Mouse (Mus musculus): Measurements from ENCODE around the gene Fbxl4. TPM values are rescaled to one million over a fixed set of nuclear protein-coding genes. Genes with fewer than 3 reads are reported as not detected.

Gene Fbxl4
- polyA plus RNA-seq, 1 experiment from 2014 or later = 10.2 TPM

DNA sequence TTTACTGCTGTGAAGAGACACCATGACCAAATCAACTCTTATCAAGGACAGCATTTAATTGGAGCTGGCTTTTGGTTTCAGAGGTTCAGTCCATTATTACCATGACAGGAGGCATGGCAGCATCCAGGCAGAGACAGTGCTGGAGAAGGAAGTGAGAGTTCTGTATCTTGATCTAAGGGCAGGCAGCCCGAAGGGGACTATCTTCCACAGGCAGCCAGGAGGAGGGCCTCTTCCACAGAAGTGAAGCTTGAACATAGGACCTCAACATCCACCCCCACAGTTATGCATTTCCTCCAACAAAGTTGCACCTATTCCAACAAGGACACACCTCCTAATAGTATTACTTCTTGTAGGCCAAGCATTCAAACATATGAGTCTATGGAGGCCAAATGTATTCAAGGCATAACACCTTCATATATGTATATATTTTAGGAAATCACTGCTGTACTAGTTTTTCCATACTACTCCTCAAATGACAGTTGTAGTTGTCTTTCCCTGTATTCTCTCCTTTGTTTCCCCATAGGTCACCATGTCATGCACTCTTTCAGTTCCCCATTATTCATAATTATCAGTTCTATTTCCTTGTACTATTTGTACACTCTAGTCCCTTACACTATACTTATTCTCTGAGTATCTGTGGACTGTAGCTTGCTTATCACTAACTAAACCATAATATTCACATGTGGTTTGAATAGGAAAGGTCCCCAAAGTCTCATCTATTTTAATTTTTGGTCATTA, 26.4 kb downstream of the Fbxl4 start:
- H3K4me1 ChIP-seq (ENCODE audit: control insufficient read depth, insufficient read depth, low read length) = no peaks in the 10 kb centered on the region
- ATAC-seq (ENCODE audit: insufficient read depth, low FRiP score, low TSS enrichment) = no peak
- no peak overlapping the region for H3K4me2 ChIP-seq (ENCODE audit: low read depth)
- H3K9ac ChIP-seq (ENCODE audit: low read length) = no peak overlapping the region
- 93% methylated on average over 1 of the region's 1 CpGs for WGBS
- H3K27ac ChIP-seq (ENCODE audit: low read depth, low read length) = no peak overlapping the region
- no peaks in the 10 kb centered on the region; the same call in 1 of the 2 replicates for H3K36me3 ChIP-seq (ENCODE audit: control insufficient read depth, insufficient read depth, low read length)
- no peaks in the 10 kb centered on the region for H3K27me3 ChIP-seq (ENCODE audit: control insufficient read depth, insufficient read depth, low read length)
- no peak overlapping the region for H3K4me3 ChIP-seq (ENCODE audit: low read depth, low read length)
- DNase-seq (ENCODE audit: low spot score) = no peak
- H3K9me3 ChIP-seq (ENCODE audit: control insufficient read depth, low read length) = no peaks in the 10 kb centered on the region

GRCm38 (mm10) chr4:22390045-22390444, 32.7 kb downstream of the Fbxl4 start:
- no peak for DNase-seq (ENCODE audit: low spot score)
- Histone ChIP-seq H3K9me3 (ENCODE audit: control insufficient read depth, low read length) (no peaks in the 10 kb centered on the region), H3K4me2 (ENCODE audit: low read depth) (no peak overlapping the region), H3K27me3 (ENCODE audit: control insufficient read depth, insufficient read depth, low read length) (no peaks in the 10 kb centered on the region), H3K9ac (ENCODE audit: low read length) (no peak overlapping the region), H3K27ac (ENCODE audit: low read depth, low read length) (no peak overlapping the region), H3K4me1 (ENCODE audit: control insufficient read depth, insufficient read depth, low read length) (no peaks in the 10 kb centered on the region), H3K4me3 (ENCODE audit: low read depth, low read length) (no peak overlapping the region), H3K36me3 (ENCODE audit: control insufficient read depth, insufficient read depth, low read length) (no peaks in the 10 kb centered on the region)
- ATAC-seq (ENCODE audit: insufficient read depth, low FRiP score, low TSS enrichment) = 0 out of 2 replicates have a peak, but pooled peaks have one; percentile 38
- WGBS = 54% methylated on average over 7 of the region's 7 CpGs

GRCm38 (mm10) chr4:22392777-22393473, 35.6 kb downstream of the Fbxl4 start:
- Histone ChIP-seq H3K27ac (ENCODE audit: low read depth, low read length) (no peak overlapping the region), H3K36me3 (ENCODE audit: control insufficient read depth, insufficient read depth, low read length) (no peaks in the 10 kb centered on the region), H3K4me2 (ENCODE audit: low read depth) (no peak overlapping the region), H3K4me1 (ENCODE audit: control insufficient read depth, insufficient read depth, low read length) (no peaks in the 10 kb centered on the region), H3K27me3 (ENCODE audit: control insufficient read depth, insufficient read depth, low read length) (no peaks in the 10 kb centered on the region), H3K9me3 (ENCODE audit: control insufficient read depth, low read length) (no peaks in the 10 kb centered on the region), H3K9ac (ENCODE audit: low read length) (no peak overlapping the region), H3K4me3 (ENCODE audit: low read depth, low read length) (no peak overlapping the region)
- no peak for ATAC-seq (ENCODE audit: insufficient read depth, low FRiP score, low TSS enrichment)
- WGBS = 76% methylated on average over 13 of the region's 13 CpGs
- DNase-seq (ENCODE audit: low spot score) = no peak

GRCm38 (mm10) chr4:22395404-22395803, 38.1 kb downstream of the Fbxl4 start:
- Histone ChIP-seq H3K27ac (ENCODE audit: low read depth, low read length) (no peak overlapping the region), H3K4me3 (ENCODE audit: low read depth, low read length) (no peak overlapping the region), H3K36me3 (ENCODE audit: control insufficient read depth, insufficient read depth, low read length) (no peaks in the 10 kb centered on the region), H3K27me3 (ENCODE audit: control insufficient read depth, insufficient read depth, low read length) (no peaks in the 10 kb centered on the region), H3K4me1 (ENCODE audit: control insufficient read depth, insufficient read depth, low read length) (no peaks in the 10 kb centered on the region), H3K9me3 (ENCODE audit: control insufficient read depth, low read length) (no peaks in the 10 kb centered on the region), H3K9ac (ENCODE audit: low read length) (no peak overlapping the region), H3K4me2 (ENCODE audit: low read depth) (no peak overlapping the region)
- ATAC-seq (ENCODE audit: insufficient read depth, low FRiP score, low TSS enrichment) = no peak
- no peak for DNase-seq (ENCODE audit: low spot score)
- WGBS = 80% methylated on average over 2 of the region's 2 CpGs

GRCm38 (mm10) chr4:22396484-22397000, 39.2 kb downstream of the Fbxl4 start:
- Histone ChIP-seq H3K4me1 (ENCODE audit: control insufficient read depth, insufficient read depth, low read length) (no peaks in the 10 kb centered on the region), H3K9me3 (ENCODE audit: control insufficient read depth, low read length) (no peaks in the 10 kb centered on the region), H3K27ac (ENCODE audit: low read depth, low read length) (no peak overlapping the region), H3K36me3 (ENCODE audit: control insufficient read depth, insufficient read depth, low read length) (0 out of 2 replicates have a peak, but pooled peaks cover 3% of the 10 kb centered on the region), H3K4me2 (ENCODE audit: low read depth) (no peak overlapping the region), H3K9ac (ENCODE audit: low read length) (no peak overlapping the region), H3K4me3 (ENCODE audit: low read depth, low read length) (no peak overlapping the region), H3K27me3 (ENCODE audit: control insufficient read depth, insufficient read depth, low read length) (no peaks in the 10 kb centered on the region)
- WGBS = 94% methylated on average over 1 of the region's 1 CpGs
- ATAC-seq (ENCODE audit: insufficient read depth, low FRiP score, low TSS enrichment) = no peak
- DNase-seq (ENCODE audit: low spot score) = no peak

- DNase-seq (ENCODE audit: low spot score) (no peak), ATAC-seq (ENCODE audit: insufficient read depth, low FRiP score, low TSS enrichment) (no peak)
- H3K36me3 ChIP-seq (ENCODE audit: control insufficient read depth, insufficient read depth, low read length) = 0 out of 2 replicates have a peak, but pooled peaks cover 3% of the 10 kb centered on the region
- H3K4me3 ChIP-seq (ENCODE audit: low read depth, low read length) = no peak overlapping the region
- no peaks in the 10 kb centered on the region for H3K27me3 ChIP-seq (ENCODE audit: control insufficient read depth, insufficient read depth, low read length)
- H3K9me3 ChIP-seq (ENCODE audit: control insufficient read depth, low read length) = no peaks in the 10 kb centered on the region
- H3K4me2 ChIP-seq (ENCODE audit: low read depth) = no peak overlapping the region
- no peaks in the 10 kb centered on the region for H3K4me1 ChIP-seq (ENCODE audit: control insufficient read depth, insufficient read depth, low read length)
- 95% methylated on average over 5 of the region's 5 CpGs for WGBS
- no peak overlapping the region for H3K27ac ChIP-seq (ENCODE audit: low read depth, low read length)
- H3K9ac ChIP-seq (ENCODE audit: low read length) = no peak overlapping the region
Observed at GRCm38 (mm10) chr4:22397003-22397402, 39.7 kb downstream of the Fbxl4 start.

DNA sequence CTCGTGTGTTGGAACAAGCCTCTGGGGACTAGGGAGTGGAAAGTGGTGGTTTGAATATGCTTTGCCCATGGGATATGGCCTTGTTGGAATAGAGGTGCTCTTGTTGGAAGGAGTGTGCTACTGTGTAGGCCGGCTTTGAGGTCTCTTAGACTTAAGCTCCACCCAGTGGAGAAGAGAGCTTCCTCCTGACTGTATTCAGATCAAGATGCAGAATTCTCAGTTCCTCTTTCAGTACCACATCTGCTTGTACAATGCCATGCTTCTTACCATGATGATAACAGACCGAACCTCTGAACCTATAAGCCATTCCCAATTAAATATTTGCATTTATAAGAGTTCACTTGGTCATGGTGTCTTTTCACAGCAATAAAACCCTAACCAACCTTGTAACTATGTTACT, 44.7 kb downstream of the Fbxl4 start:
- H3K27ac ChIP-seq (ENCODE audit: low read depth, low read length) = no peak overlapping the region
- H3K27me3 ChIP-seq (ENCODE audit: control insufficient read depth, insufficient read depth, low read length) = no peaks in the 10 kb centered on the region
- no peak for ATAC-seq (ENCODE audit: insufficient read depth, low FRiP score, low TSS enrichment)
- H3K9me3 ChIP-seq (ENCODE audit: control insufficient read depth, low read length) = no peaks in the 10 kb centered on the region
- H3K4me3 ChIP-seq (ENCODE audit: low read depth, low read length) = no peak overlapping the region
- 0 out of 2 replicates have a peak, but pooled peaks cover 3% of the 10 kb centered on the region for H3K36me3 ChIP-seq (ENCODE audit: control insufficient read depth, insufficient read depth, low read length)
- DNase-seq (ENCODE audit: low spot score) = no peak
- H3K4me1 ChIP-seq (ENCODE audit: control insufficient read depth, insufficient read depth, low read length) = no peaks in the 10 kb centered on the region
- H3K4me2 ChIP-seq (ENCODE audit: low read depth) = no peak overlapping the region
- H3K9ac ChIP-seq (ENCODE audit: low read length) = no peak overlapping the region
- whole genome bisulfite sequencing = 84% methylated on average over 3 of the region's 3 CpGs

DNA sequence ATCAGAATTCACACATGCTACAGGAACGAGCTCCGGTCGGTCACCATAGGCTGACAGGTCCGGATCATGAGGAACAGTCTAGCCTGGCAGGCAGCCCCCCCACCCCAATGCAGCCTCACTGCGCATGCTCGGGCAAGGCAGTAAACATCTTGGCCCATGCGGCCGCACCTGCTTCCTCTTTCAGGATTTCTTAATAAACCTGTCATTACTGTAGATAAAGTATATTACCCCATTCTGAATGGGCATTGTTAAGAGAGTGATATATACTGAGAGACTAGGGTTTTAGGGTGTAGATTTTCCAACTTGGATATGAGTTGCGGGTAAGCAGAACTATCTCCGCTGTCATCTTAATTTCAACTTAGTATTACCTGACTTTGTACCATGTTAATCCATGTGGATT, 45.6 kb downstream of the Fbxl4 start:
- Histone ChIP-seq H3K9ac (ENCODE audit: low read length) (no peak overlapping the region), H3K27me3 (ENCODE audit: control insufficient read depth, insufficient read depth, low read length) (no peaks in the 10 kb centered on the region), H3K9me3 (ENCODE audit: control insufficient read depth, low read length) (no peaks in the 10 kb centered on the region), H3K4me3 (ENCODE audit: low read depth, low read length) (no peak overlapping the region), H3K36me3 (ENCODE audit: control insufficient read depth, insufficient read depth, low read length) (0 out of 2 replicates have a peak, but pooled peaks cover 3% of the 10 kb centered on the region), H3K4me2 (ENCODE audit: low read depth) (no peak overlapping the region), H3K27ac (ENCODE audit: low read depth, low read length) (no peak overlapping the region), H3K4me1 (ENCODE audit: control insufficient read depth, insufficient read depth, low read length) (no peaks in the 10 kb centered on the region)
- ATAC-seq (ENCODE audit: insufficient read depth, low FRiP score, low TSS enrichment) (no peak), DNase-seq (ENCODE audit: low spot score) (no peak)
- WGBS = 92% methylated on average over 10 of the region's 10 CpGs
